Mouse (Mus musculus) thymus, adult 2 months (tissue): ENCODE results near the gene Scgb1b24.

Experiments
- CTCF ChIP-seq: fragments of 200-500 bp; IDR thresholded peaks from 2 replicates; pipeline ENCODE4 v1.5.1; 2012; ENCODE audit warnings: mild to moderate bottlenecking, control low read depth, low read length, moderate library complexity, borderline replicate concordance; ENCODE audit not compliant: control insufficient read depth, poor library complexity, insufficient read depth; ENCODE audit errors: extremely low read depth
- POLR2A ChIP-seq: fragments of 200-500 bp; IDR thresholded peaks from 2 replicates; pipeline ENCODE4 v1.6.1; 2012; ENCODE audit warnings: mild to moderate bottlenecking, low read length, control low read depth, moderate library complexity; ENCODE audit not compliant: control insufficient read depth, poor library complexity, insufficient read depth; ENCODE audit errors: extremely low read depth

- TF ChIP-seq POLR2A (no peak), CTCF (no peak)
These were observed at the start of gene Scgb1b24 for GRCm38 (mm10) chr7:33743499-33743898.
